Mouse (Mus musculus) forebrain, embryonic 15.5 days (tissue): ENCODE data around the gene Dusp8. TPM values are rescaled to one million over a fixed set of nuclear protein-coding genes. Genes with fewer than 3 reads are reported as not detected.

Source experiments
- ATAC-seq: fragments of 200-750 bp; cut with Nextera tagmentation; replicated peaks from 2 replicates; pipeline ENCODE4 v1.8.0; 2017; ENCODE audit warnings: mild to moderate bottlenecking, moderate TSS enrichment, moderate library complexity
- H3K27ac ChIP-seq: fragments of 300-500 bp; sonication (generic); replicated peaks from 2 replicates; pipeline ENCODE4 v1.5.1; 2015; ENCODE audit warnings: mild to moderate bottlenecking, inconsistent platforms
- H3K27me3 ChIP-seq: fragments of 300-500 bp; sonication (generic); 2 replicates; pipeline ENCODE4 v1.6.1; 2015; ENCODE audit warnings: inconsistent platforms
- H3K36me3 ChIP-seq: fragments of 300-500 bp; sonication (generic); 2 replicates; pipeline ENCODE4 v1.6.1; 2015; ENCODE audit warnings: mild to moderate bottlenecking, inconsistent platforms
- H3K4me1 ChIP-seq: fragments of 300-500 bp; sonication (generic); 2 replicates; pipeline ENCODE4 v1.6.1; 2015; ENCODE audit warnings: inconsistent platforms
- H3K4me2 ChIP-seq: fragments of 300-500 bp; sonication (generic); replicated peaks from 2 replicates; pipeline ENCODE4 v1.6.1; 2015; ENCODE audit warnings: mild to moderate bottlenecking, inconsistent platforms
- H3K4me3 ChIP-seq: fragments of 300-500 bp; sonication (generic); 2 replicates; pipeline ENCODE4 v1.5.1; 2015; ENCODE audit warnings: mild to moderate bottlenecking, inconsistent platforms
- H3K9ac ChIP-seq: fragments of 300-500 bp; sonication (generic); replicated peaks from 2 replicates; pipeline ENCODE4 v1.6.1; 2015; ENCODE audit warnings: mild to moderate bottlenecking, inconsistent platforms
- H3K9me3 ChIP-seq: fragments of 300-500 bp; sonication (generic); 2 replicates; pipeline ENCODE4 v1.6.1; 2016; ENCODE audit warnings: inconsistent platforms
- WGBS: fragments of 180-500 bp; shearing (Covaris S2); methylation state at CpG from one replicate; pipeline ENCODE4 v1.1.7; 2015; ENCODE audit warnings: mixed read lengths; 5-methylcytosine and 5-hydroxymethylcytosine counted together
- polyA plus RNA-seq: library from polyadenylated mRNA; unstranded; fragments of >200 nt; fragmentation: Nextera tagmentation; extraction: Ambion mirVana; gene quantifications from 2 replicates; pipeline ENCODE4 v1.2.1, GENCODE M21; 2015

The Dusp8 gene
- polyA plus RNA-seq, 1 experiment from 2014 or later = 93.5 TPM

- H3K4me3 ChIP-seq = no peak overlapping the region
- no peaks in the 10 kb centered on the region for H3K9me3 ChIP-seq
- peaks cover 31% of the 10 kb centered on the region for H3K4me1 ChIP-seq
- H3K27ac ChIP-seq = peak overlapping the region; percentile 41
- peaks cover 67% of the 10 kb centered on the region for H3K36me3 ChIP-seq
- 33% methylated on average over 12 of the region's 12 CpGs for WGBS
- ATAC-seq = no peak
- no peak overlapping the region for H3K9ac ChIP-seq
- H3K27me3 ChIP-seq = no peaks in the 10 kb centered on the region
- no peak overlapping the region for H3K4me2 ChIP-seq
Observed at GRCm38 (mm10) chr7:142083588-142084317, 11.9 kb downstream of the Dusp8 start.

- Histone ChIP-seq H3K9ac (no peak overlapping the region), H3K4me3 (no peak overlapping the region)
Observed at GRCm38 (mm10) chr7:142082607-142083006, 13.0 kb downstream of the Dusp8 start.

DNA sequence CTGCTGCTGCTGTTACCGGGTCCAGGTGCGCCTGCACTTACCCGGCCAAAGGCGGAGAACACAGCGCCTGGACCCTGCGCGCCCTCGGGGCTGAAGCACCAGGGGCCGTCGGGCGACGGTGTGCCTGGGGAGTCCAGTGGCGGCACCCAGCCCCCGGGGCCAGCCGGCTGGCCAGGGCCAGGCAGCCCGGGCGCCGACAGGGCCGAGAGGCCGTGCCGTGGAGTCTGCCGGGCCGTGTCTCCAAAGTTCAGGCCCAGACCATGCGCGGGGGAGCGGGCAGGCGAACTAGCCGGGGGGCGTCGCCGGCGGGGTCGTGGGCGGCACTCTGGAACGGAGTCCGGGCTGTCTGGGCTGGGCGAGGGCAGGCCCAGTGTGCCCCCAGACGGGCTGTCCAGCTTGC, 13.5 kb downstream of the Dusp8 start:
- 29% methylated on average over 38 of the region's 38 CpGs for WGBS
- ATAC-seq = no peak
- Histone ChIP-seq H3K4me1 (peaks cover 23% of the 10 kb centered on the region), H3K27ac (no peak overlapping the region), H3K9ac (no peak overlapping the region), H3K4me3 (no peak overlapping the region), H3K4me2 (no peak overlapping the region), H3K9me3 (no peaks in the 10 kb centered on the region), H3K27me3 (no peaks in the 10 kb centered on the region), H3K36me3 (peaks cover 55% of the 10 kb centered on the region)

More at GRCm38 (mm10) chr7:142082607-142083006, 13.0 kb downstream of the Dusp8 start:
- no peak overlapping the region for H3K4me2 ChIP-seq
- 51% methylated on average over 16 of the region's 16 CpGs for WGBS
- ATAC-seq = no peak
- peaks cover 59% of the 10 kb centered on the region for H3K36me3 ChIP-seq
- H3K9me3 ChIP-seq = no peaks in the 10 kb centered on the region
- peaks cover 23% of the 10 kb centered on the region for H3K4me1 ChIP-seq
- no peak overlapping the region for H3K27ac ChIP-seq
- no peaks in the 10 kb centered on the region for H3K27me3 ChIP-seq

GRCm38 (mm10) chr7:142081736-142082135, 13.9 kb downstream of the Dusp8 start:
- no peak for ATAC-seq
- WGBS = 54% methylated on average over 17 of the region's 17 CpGs
- H3K36me3 ChIP-seq = peaks cover 50% of the 10 kb centered on the region

DNA sequence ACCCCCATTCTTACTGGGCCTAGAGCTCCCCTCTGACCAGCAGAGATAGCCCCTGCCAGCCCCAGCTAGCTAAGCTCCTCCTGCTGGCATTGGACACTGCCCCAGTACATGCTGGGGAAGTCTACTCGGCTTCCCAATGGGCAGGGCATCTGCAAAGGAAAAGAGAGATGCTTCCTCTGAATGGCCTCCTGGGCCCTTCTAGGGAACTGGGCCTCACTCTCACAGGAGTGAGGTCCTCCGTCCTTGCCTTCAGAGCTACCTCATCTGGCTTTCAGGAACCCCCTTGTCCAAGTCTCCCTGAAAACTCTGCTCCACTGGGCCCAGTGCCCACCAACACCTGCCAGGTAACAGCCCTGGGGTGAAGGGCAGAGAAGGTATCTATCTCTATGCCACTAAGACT, 14.8 kb downstream of the Dusp8 start:
- ATAC-seq = no peak
- H3K9ac ChIP-seq = no peak overlapping the region
- no peak overlapping the region for H3K27ac ChIP-seq
- peaks cover 23% of the 10 kb centered on the region for H3K4me1 ChIP-seq
- H3K36me3 ChIP-seq = peaks cover 42% of the 10 kb centered on the region
- H3K9me3 ChIP-seq = no peaks in the 10 kb centered on the region
- 58% methylated on average over 2 of the region's 2 CpGs for WGBS
- H3K27me3 ChIP-seq = no peaks in the 10 kb centered on the region
- no peak overlapping the region for H3K4me3 ChIP-seq
- no peak overlapping the region for H3K4me2 ChIP-seq

More at GRCm38 (mm10) chr7:142081736-142082135, 13.9 kb downstream of the Dusp8 start:
- peaks cover 23% of the 10 kb centered on the region for H3K4me1 ChIP-seq
- H3K4me3 ChIP-seq = no peak overlapping the region
- H3K9ac ChIP-seq = no peak overlapping the region
- H3K9me3 ChIP-seq = no peaks in the 10 kb centered on the region
- H3K4me2 ChIP-seq = no peak overlapping the region
- H3K27ac ChIP-seq = no peak overlapping the region
- no peaks in the 10 kb centered on the region for H3K27me3 ChIP-seq

DNA sequence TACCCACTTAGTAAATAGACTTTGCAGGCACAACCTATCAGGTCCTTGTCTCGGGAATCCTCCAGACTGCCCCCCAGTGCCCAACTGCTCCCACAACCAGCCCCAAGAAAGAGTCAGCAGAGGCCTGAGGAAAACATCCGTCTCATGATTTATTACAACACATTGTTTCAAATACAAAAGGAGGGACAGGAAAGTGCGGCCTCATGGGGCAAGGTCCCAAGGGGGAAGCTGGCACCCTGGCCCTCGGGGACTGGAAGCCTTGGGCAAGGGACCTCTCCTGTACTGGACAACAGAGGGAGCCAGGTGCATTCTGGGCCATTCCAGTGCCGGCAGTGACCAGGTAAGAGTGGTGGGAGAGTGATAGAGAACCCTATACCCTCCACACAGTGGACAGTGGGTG, 16.3 kb downstream of the Dusp8 start:
- peaks cover 32% of the 10 kb centered on the region for H3K36me3 ChIP-seq
- no peak overlapping the region for H3K4me2 ChIP-seq
- no peak overlapping the region for H3K27ac ChIP-seq
- no peak for ATAC-seq
- H3K9me3 ChIP-seq = no peaks in the 10 kb centered on the region
- peaks cover 11% of the 10 kb centered on the region for H3K4me1 ChIP-seq
- WGBS = 59% methylated on average over 5 of the region's 5 CpGs
- H3K4me3 ChIP-seq = no peak overlapping the region
- no peaks in the 10 kb centered on the region for H3K27me3 ChIP-seq
- no peak overlapping the region for H3K9ac ChIP-seq

- H3K9me3 ChIP-seq = no peaks in the 10 kb centered on the region
- no peak overlapping the region for H3K27ac ChIP-seq
- peaks cover 15% of the 10 kb centered on the region for H3K36me3 ChIP-seq
- no peak for ATAC-seq
- H3K27me3 ChIP-seq = no peaks in the 10 kb centered on the region
- no peaks in the 10 kb centered on the region for H3K4me1 ChIP-seq
- WGBS = 76% methylated on average over 3 of the region's 3 CpGs
- no peak overlapping the region for H3K4me3 ChIP-seq
- H3K9ac ChIP-seq = no peak overlapping the region
- no peak overlapping the region for H3K4me2 ChIP-seq
Observed at GRCm38 (mm10) chr7:142077138-142077537, 18.5 kb downstream of the Dusp8 start.

GRCm38 (mm10) chr7:142074146-142074886, 21.3 kb downstream of the Dusp8 start:
- no peak for ATAC-seq

GRCm38 (mm10) chr7:142071717-142072116, 23.9 kb downstream of the Dusp8 start:
- Histone ChIP-seq H3K4me3 (no peak overlapping the region), H3K36me3 (no peaks in the 10 kb centered on the region), H3K4me1 (peaks cover 10% of the 10 kb centered on the region), H3K27ac (no peak overlapping the region), H3K4me2 (no peak overlapping the region), H3K27me3 (no peaks in the 10 kb centered on the region), H3K9me3 (no peaks in the 10 kb centered on the region), H3K9ac (no peak overlapping the region)
- no peak for ATAC-seq

More at GRCm38 (mm10) chr7:142074146-142074886, 21.3 kb downstream of the Dusp8 start:
- Histone ChIP-seq H3K4me2 (no peak overlapping the region), H3K27ac (no peak overlapping the region), H3K9ac (no peak overlapping the region), H3K4me3 (no peak overlapping the region), H3K9me3 (no peaks in the 10 kb centered on the region), H3K4me1 (peaks cover 10% of the 10 kb centered on the region), H3K36me3 (peaks cover 4% of the 10 kb centered on the region; the same call in 1 of the 2 replicates), H3K27me3 (no peaks in the 10 kb centered on the region)
- 75% methylated on average over 8 of the region's 8 CpGs for WGBS

DNA sequence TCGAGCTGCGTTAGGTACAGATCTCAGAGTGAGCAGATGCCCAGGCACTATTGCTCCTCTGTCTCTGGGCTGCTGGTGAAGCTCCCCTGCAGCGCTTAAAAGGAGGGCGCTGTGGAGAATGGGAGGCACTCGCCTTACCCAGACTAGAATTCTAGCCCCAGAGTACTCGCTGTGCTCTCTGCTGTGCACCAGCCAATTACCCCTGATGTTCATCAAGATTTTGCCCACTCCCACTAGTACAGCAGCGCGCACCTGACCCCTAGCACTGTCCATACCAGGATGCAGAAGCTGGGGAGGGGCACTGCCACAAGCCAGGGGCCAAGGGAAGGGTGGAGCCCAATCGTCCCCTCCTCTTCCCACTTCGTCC, 24.4 kb downstream of the Dusp8 start:
- Histone ChIP-seq H3K4me3 (peak overlapping the region; percentile 22), H3K9me3 (no peaks in the 10 kb centered on the region), H3K36me3 (no peaks in the 10 kb centered on the region), H3K4me1 (peaks cover 10% of the 10 kb centered on the region), H3K9ac (no peak overlapping the region), H3K27me3 (no peaks in the 10 kb centered on the region), H3K27ac (no peak overlapping the region), H3K4me2 (peak overlapping the region; percentile 39)
- ATAC-seq = peak; percentile 51
- 4% methylated on average over 9 of the region's 10 CpGs for WGBS

- 14% methylated on average over 13 of the region's 13 CpGs for WGBS
- Histone ChIP-seq H3K9ac (no peak overlapping the region), H3K9me3 (no peaks in the 10 kb centered on the region)
Observed at GRCm38 (mm10) chr7:142070458-142071211, 25.0 kb downstream of the Dusp8 start.

DNA sequence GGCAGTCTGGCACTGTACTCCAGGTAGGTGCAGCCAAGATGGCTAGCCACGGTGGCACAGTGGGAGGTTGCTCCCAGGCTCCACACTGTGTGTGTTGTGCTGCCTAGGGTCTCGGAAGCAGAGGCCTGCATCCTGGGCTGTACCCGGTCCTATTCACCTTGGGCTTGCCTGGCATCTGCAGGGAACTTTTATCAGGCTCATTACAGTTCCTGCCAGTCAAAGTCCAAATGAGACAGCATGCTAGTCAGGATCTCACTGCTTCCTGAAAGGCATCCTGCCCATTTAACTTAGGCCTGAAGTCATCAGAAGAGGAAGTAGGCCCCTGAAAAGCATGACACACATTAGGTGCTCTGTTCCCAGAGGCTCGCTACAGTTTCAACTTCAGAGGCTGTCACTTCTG, 27.2 kb downstream of the Dusp8 start:
- no peaks in the 10 kb centered on the region for H3K9me3 ChIP-seq
- no peak overlapping the region for H3K4me2 ChIP-seq
- H3K4me3 ChIP-seq = no peak overlapping the region
- H3K9ac ChIP-seq = no peak overlapping the region
- peaks cover 10% of the 10 kb centered on the region for H3K4me1 ChIP-seq
- H3K27ac ChIP-seq = no peak overlapping the region
- ATAC-seq = no peak
- 68% methylated on average over 4 of the region's 4 CpGs for WGBS
- no peaks in the 10 kb centered on the region for H3K27me3 ChIP-seq
- H3K36me3 ChIP-seq = no peaks in the 10 kb centered on the region

More at GRCm38 (mm10) chr7:142070458-142071211, 25.0 kb downstream of the Dusp8 start:
- Histone ChIP-seq H3K4me3 (peak overlapping the region; percentile 22), H3K27me3 (no peaks in the 10 kb centered on the region), H3K27ac (no peak overlapping the region), H3K4me1 (peaks cover 10% of the 10 kb centered on the region), H3K4me2 (peak overlapping the region; percentile 39), H3K36me3 (no peaks in the 10 kb centered on the region)
- peak; percentile 76 for ATAC-seq
